Mouse (Mus musculus) erythroblast, embryonic 14.5 days (primary cell): Measurements from ENCODE around the gene Phactr2.

ENCODE experiments used
- GATA1 ChIP-seq: IDR thresholded peaks from 2 replicates; pipeline ENCODE4 v1.6.1; 2012; ENCODE audit warnings: low read length, inconsistent platforms, mixed read lengths
- TAL1 ChIP-seq: IDR thresholded peaks from 3 replicates; pipeline ENCODE4 v1.6.1; 2012; ENCODE audit warnings: low read length, inconsistent platforms, mixed read lengths

GRCm38 (mm10) chr10:13415489-13416104 lies 58.6 kb downstream of the Phactr2 start:
- TF ChIP-seq GATA1, result no peak
- no peak for TF ChIP-seq TAL1
